Mouse (Mus musculus) layer of hippocampus, postnatal 14 days (tissue): ENCODE data around the gene Plekhg3. TPM values are rescaled to one million over a fixed set of nuclear protein-coding genes. Genes with fewer than 3 reads are reported as not detected.

Experiments
- DNase-seq, 2 experiments: peaks; one replicate each; pipeline ENCODE4 v3.0.0; 2021 to 2022; ENCODE audit warnings: low spot score in 2 of 2, mixed read lengths in 1 of 2
- long read RNA-seq, 2 experiments: library from polyadenylated mRNA; stranded (forward); transcript quantifications; one replicate each; pipeline ENCODE4 v2.0.0; 2021
- total RNA-seq, 2 experiments: library from RNA; stranded (reverse); gene quantifications; 2 replicates each; pipeline ENCODE4 v1.2.3; 2021

Gene Plekhg3
- 10 to 100 TPM; 16.1 to 18.6 TPM for total RNA-seq
- long read RNA-seq, experiment 1, partial matches to known transcripts: 2 of 3 reads
- long read RNA-seq, experiment 1, other reads (novel, unspliced or antisense): 1 of 3 reads
- long read RNA-seq, experiment 2, partial matches to known transcripts: 3 of 6 reads
- long read RNA-seq, experiment 2, other reads (novel, unspliced or antisense): 3 of 6 reads

DNA sequence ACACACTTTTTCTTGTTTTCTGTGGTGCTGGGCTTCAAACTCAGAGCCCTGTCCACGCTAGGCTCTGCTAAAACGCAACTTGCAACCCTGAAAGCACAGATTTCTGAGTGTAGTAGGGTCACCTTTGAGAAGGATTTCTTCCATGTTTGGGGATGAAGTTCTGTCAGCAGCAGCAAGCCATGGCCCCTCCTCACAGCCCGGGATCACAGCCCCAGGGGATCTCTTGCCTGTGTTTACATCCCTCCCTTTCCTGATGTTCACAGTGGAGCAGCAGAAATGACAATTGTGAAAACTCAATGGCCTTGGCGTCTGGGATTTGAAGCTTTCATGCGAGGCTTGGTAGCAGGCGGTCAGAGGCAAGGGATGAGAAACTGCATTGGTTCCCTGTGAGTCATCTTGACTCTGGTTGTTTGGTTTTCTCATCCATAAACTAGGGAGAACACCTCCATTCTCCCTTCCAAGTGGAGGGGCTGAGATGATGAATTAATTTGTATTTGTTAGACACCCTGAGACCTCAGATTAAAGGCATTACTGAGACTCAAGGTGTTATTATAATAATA lies at the start of gene Plekhg3:
TSS of gene Plekhg3 (plus strand) at position 312 of the 560 bp plus-strand sequence.
- DNase-seq: no peak

DNA sequence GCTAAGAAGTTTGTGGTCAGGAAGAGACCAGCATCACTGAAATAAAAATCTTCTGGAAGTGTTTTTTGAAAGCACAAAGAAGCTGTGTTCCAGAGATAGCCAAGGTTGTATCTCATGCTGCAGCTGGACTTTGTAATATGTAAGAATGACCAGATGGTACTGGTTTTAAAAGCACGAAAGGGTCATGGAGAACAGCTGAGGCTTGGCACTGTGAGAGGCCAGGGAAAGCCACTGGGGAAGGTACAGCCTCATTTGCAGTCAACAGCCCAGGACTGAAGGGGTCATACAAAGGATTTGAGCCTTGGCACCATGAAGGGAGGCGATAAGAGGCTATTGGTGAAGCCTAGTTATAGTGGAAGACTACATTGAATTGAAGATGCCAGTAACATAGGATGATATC lies 48.2 kb upstream of the Plekhg3 start:
- DNase-seq: no peak

DNA sequence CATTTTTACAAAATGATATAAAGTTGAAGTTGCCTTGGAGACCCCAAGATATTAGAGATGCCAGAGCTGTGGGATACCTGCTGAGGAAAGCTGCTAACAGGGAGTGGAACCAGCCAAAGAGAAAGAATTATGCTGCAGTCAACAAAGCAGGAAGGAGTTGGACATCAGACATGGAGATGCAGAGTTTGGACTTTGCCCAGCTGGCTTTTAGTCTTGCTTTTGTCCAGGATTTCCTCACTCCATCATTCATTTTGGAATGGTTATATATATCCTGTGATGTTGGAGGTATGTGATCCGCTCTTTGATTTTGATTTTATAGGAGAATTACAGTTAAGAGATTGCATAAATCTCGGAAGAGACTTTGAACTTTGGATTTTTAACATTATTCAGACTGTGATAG lies 47.7 kb upstream of the Plekhg3 start:
- no peak for DNase-seq

DNA sequence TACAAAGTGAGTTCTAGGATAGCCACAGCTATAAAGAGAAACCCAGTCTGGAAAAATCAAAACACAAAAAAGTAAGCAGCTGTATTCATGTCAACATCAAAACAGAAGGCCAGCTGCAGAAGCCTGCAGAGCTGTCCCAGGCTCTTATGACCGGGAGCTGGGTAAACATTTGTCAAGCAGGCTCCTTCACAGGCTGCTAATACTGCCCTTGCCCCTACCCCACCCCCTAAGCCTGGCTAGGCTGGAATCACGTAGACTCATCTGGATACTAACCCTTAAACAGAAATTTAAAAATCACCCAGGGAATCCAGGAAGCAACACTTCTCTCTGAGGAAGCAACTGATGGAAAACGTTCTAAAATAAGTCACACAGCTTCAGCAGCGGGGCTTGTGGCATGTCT lies 45.8 kb upstream of the Plekhg3 start:
- DNase-seq: no peak

DNA sequence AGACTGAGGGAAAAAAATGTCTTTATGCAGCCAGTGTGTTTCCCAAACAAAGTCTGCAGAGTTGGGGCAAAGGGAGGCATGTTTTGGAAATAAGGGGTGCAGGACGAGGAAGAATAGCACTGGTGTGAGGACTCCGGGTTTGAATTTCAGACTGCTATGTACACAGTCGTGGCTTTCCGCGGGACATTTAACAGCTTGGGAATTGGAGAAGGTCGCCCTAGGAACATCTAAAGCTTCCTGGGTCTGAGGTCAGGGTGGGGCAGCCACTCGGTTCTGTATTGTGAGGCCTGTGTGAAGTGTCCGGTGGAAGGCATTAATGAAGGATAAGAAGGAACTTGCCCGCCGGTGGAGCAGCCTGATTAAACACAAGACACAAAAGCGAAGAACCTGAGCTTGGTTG lies 45.3 kb upstream of the Plekhg3 start:
- DNase-seq: no peak

DNA sequence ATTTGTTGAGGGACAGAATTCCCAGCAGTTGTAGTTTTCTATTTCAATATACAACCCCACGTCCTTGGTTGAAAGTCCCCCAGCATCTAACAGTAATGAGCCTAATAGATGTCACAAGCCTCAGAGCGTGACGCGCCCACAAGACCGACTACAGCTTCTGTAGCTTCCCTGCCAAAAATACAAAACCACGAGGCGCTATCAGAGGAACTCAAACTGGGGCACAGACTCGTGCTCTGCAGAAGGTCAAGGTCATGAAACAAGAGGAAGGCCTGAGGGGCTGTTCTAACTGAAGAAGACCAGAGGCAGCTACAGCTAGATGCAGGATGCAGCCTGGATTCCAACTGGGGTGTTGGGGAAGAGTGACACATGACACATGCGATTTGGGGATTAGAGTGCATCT lies 43.7 kb upstream of the Plekhg3 start:
- DNase-seq: no peak

DNA sequence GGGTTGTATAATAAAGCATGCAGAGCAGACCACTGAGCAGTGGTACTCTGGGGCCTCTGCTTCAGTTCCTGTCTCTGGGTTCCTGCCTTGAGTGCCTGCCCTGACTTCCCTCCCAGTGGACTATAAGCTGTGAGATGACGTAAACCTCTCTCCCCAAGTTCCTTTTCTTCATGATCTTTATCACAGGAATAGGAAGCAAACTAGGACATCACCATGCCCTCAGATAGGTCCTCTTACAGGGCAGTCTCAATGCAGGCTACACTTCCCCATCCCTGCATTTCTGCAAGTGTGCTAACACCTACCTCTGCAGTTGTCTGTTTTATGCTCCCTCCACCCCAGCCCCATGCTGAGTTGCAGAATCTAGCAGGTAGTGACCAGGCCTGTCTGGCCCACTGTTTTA lies 39.9 kb upstream of the Plekhg3 start:
- no peak for DNase-seq

DNA sequence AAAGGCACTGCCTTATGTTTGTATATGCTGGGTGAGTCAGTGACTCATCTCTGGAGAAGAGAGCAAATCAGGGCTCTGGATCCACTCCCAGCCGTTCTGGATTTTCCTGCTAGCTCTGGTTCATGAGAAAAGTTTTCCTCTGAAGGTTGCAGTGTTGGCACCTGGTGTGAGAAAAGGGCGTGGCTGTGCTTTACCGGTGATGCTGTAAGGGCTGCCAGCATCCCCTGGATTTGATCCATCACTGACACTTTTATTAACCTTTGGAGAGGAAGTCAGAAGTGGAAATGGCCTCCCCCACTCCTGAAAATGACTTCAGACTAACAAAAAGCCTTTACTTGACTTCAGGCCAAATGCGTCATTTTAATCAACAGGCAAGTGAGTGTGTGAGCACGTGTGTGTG lies 37.2 kb upstream of the Plekhg3 start:
- no peak for DNase-seq

DNA sequence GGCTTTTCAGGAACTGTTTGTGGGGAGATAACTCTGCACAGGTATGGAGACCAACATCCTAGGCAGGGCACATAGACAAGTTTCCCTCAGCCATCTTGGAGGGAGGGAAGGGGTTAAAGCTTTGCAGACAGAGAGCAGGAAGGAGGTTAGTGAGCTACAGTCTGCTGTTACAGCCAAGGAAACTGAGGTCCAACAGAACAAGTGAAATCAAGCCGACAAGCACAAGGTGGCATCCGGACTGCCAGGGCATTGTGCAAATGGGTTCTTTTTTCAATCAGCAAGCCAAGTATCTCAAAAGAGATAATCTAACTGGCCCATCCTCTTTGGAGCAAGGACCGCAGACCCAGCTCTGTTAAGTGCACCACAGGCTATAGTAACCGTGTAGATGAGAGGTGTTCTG lies 35.3 kb upstream of the Plekhg3 start:
- no peak for DNase-seq

DNA sequence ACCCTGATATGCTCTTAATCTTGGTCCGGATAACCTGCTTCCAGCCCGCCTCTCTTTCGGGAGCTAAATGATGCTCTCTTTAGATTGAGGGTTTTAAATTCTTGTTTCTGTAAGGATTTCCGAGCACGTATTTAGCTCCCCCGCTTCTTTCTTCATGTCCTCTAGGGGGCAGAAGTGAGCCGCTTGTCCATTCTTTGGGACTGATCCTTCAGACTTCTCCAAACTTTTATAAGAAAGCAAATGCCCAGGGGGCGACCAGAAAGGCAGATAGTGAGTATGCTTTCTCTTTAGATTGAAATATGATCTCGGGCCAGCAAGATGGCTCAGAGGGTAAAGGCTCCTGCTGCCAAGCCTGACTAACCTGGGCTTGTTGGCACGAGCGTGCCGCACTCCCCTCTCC lies 34.4 kb upstream of the Plekhg3 start:
- peak; percentile 36 to 44 for DNase-seq

DNA sequence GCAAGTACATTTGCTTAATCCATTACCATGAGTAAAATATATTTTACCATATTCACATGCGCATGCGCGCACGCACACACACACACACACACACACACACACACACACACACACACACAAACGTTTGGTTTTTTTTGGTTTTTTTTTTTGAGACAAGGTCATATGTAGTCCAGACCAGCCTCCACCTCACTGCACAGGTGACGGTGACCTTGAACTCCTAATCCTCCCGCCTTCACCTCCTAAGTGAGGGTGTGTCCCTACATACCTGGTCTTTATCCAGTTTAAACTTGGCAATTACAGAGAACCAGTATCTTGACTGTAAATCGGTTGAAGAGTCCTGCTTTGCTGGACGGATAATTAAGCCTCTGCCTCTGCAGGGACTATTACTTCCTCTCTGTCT lies 31.4 kb upstream of the Plekhg3 start:
- DNase-seq: no peak

DNA sequence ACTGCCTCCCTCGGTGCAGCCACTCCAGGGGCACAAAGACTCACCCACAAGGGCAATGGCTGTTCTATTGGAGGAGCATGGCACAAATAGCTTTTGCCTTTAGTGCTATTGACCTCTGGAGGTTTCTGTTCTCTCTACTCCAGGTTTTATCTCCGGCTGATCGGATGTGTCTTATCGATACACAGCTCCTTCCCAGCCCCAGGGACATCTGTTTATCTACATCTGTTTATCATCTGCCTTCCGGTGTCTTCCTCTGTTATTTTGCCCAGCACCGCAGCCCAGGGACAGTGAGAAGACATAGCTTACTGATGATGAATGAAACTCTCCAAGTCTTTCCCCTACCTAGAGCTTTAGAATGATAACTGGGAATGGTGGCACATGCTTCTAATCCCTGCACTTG lies 30.6 kb upstream of the Plekhg3 start:
- DNase-seq: no peak

DNA sequence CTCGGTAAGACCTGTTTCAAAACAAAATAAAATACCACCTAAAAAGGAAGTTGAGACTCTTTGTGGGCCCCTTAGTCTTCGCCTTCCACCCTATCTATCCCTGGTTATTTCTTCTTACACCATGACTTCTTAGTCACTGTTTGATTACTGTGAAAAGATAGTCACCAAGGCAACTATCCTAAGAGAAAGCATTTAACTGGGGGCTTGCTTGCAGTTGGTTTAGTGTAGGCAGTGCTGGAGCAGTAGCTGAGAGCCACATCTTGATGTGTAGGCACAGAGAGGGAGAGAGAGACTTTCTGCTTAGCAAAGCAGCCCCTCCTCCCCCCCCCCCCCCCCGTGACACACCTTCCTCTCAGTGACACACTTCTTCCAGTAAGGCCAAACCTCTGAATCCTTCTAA lies 29.8 kb upstream of the Plekhg3 start:
- no peak for DNase-seq

DNA sequence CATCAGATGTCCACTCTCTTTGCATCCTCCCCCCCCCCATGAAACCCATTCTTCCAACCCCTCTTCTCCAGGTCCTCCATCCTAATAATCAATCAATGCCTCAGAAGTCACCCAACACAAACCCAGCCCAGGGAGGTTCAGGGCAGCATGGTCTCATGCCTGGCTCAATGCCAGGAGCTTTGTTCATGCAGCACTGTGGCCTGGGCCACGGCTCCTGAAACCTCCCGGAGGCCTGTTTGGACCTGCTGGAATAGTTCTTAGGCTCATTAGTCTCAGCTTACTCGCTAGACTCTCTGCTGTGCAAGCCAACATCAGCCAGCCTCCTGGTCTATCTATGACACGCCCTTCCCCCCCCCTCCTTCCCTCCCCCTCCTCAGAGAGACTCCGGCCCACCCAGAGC lies 27.7 kb upstream of the Plekhg3 start:
- DNase-seq: no peak

DNA sequence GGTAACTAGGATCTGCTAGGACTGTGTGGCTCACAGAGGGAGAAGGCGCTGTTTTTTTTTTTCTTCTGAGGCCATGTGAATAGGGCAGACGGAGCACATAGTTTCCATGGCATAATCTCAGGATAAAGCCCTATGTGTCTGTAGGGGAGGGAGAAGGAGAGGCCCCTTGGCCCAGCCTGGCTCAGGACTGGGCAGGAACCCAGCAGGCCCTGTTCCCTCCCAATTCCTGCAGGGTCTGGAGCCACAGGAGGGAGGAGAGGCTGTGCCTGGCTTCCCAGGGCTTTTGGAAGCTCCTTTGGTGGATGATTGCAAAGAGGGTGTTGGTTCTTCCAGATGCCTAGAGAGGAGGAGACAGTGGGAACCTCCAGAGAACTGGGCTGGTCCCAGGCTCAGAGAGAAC lies 24.2 kb upstream of the Plekhg3 start:
- DNase-seq: no peak

DNA sequence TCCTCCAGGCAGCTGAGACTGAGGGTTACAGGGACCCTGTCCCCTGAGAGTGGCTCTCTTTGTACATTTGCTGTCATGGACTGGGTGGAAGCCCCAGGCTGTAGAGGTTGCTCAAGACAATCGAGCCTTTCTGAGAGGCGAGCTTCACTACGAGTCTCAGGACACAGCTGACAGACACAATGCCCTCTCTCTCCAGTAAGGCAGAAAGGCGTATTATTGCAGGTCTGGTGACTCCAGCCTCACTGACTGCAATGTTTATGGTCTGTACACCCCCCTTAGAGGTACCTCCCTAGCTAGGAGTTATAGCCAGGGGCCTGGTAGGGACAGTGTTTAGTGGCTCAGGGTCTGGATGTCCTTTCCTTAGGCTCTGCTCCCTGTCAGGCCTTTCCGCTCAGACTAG lies 22.9 kb upstream of the Plekhg3 start:
- DNase-seq: no peak

DNA sequence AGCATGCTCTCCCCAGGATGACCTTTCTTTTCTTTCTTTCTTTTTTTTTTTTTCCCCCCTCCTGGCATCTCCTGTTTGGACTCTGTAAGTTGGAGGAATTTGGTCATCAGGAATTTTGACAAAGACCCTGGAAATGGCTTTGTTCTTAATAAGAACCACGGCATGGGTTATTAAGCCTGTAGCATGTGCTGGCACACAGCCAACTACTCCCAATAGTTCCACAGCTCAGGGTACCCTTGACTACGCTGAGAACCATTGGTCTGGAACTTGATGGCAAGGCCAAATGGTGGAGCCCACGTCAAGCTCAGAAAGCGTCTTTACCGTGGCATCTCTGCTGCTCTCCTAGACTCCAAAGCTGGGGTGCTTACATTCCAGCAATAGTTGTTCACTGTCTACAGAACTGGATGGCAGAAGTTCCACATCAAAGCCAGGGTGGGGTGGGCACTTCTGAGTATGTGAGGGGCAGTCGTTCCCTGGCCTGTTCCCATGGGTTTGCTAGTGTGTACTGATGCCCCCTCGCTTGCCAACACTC lies 21.7 kb upstream of the Plekhg3 start:
- no peak for DNase-seq

DNA sequence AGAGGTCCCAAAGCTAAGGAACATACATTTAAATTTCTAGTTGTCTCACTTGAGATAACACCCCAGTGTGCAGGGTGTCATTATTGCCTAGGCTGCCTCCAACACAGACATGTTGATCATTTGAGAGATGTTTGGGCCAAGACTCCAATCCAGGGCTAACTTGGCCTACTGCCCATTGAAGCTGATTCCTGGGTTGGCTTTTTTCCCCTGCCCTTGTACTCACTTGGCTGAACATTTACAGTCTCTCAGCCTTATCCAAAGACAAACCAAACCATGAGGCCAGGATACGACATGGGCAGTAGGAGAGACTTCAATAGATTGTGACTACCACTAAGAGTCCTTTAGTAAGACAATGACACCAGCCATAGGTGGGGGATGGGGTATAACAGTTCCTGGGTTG lies 18.0 kb upstream of the Plekhg3 start:
- no peak for DNase-seq

DNA sequence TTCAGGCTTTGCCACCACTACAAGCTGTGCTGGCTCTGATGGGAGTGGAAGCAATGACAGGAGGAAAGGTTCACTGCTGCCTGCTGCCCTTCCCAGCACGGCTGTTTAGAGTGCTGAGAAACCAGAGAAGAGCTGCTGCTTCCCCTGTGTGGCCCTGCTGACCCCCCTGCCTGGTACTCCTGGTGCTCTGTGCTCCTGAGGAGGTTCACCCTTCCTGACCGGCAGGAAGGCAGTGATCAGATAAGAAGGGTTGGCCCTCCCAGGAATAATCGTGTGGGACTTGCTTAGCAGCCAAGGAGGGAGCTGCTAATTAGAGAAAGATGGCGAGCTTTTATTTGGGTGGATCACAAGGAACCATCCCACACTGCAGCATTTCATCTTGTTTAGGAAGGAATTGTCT lies 15.8 kb upstream of the Plekhg3 start:
- no peak for DNase-seq

DNA sequence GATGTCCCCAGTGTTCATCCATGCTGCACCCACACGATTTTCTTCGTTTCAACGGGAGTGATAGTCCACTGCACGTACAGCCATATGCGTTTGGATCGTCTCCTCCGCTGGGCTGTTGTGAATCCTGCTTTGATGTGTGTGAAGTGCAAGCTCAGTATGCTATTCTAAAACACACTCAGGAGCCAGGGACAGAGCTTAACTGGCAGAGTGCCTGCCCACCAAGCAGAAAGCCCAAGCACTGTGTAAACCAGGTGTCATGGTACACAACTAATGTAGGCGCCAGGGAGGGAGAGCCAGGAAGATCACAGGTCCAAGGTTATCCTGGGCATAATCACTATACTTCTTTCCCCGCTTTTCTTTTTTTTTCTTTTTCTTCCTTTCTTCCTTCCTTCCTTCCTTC lies 12.7 kb upstream of the Plekhg3 start:
- no peak for DNase-seq

DNA sequence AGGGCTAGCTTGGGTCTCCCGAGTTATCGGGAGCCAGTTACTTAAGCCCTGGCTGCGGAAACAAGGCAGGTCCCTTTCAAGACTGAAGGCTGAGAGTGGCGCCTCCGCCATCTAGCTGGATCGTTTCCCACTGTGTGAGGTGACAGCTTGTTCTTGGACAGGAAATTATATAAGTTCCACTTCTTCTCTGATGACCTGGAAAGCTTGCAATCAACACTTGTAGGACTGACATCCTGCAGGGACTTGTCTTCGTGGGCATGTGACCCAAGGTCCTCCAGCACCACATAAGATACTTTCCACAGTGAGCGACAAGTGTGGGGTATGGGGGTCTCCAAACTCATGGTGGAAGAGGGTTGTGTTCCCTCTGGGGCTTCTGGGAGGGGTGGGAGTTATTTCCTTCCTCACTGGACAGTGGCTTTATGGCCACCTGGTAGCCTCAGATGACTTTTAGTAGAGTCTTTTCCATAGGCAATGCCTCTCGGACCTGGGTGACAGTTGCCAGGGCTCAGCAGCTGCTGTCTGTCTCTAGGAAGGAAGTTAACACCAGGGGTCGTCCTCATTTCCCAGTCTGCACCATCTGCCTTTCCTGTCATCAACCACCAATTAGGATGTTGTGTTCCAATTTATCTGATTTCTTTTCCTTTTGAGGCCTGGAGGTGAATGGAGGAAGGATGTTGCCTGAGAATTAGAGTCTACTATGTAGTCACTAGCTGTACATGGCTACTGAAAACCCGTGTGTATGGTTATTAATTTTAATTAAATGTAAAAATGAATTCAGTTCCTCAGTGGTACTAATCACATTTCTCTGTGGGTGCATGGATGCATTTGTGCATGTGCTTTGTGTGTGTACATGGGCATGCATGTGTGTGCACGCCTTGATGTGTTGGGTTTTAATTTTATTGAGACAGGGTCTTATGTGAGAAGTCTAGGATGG lies 11.5 kb upstream of the Plekhg3 start:
- DNase-seq: no peak

DNA sequence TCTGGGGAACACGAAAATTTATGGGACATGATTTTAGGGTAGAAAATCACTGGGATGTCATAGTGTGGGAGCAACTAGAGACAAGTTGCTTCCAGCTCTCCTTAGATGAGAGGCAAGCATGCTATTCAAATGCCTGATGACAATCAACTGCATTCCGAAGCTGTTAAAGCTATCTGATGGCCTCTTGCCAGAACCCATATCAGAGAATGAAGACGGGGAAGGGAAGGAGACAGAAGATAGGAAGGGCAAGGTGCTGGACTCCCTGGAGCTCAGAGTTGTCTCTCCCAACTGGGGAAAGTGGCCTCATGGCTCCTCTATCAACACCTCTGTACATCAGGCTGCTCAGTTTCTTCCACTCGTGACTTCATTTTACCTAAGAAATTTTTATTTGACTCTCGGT lies 7.0 kb upstream of the Plekhg3 start:
- DNase-seq: no peak
